Mouse (Mus musculus) lung, postnatal 0 days (tissue): ENCODE results near the gene Pde4d. TPM values are rescaled to one million over a fixed set of nuclear protein-coding genes. Genes with fewer than 3 reads are reported as not detected.

Source experiments
- ATAC-seq: fragments of 200-750 bp; cut with Nextera tagmentation; 2 replicates; pipeline ENCODE4 v1.8.0; 2017; ENCODE audit warnings: moderate library complexity
- DNase-seq: peaks from one replicate; pipeline ENCODE4 v3.0.0-alpha.2; 2016; ENCODE audit warnings: low spot score
- H3K27ac ChIP-seq: fragments of 300-500 bp; sonication (generic); 2 replicates; pipeline ENCODE4 v1.5.1; 2014; ENCODE audit warnings: antibody characterized with exemption, mild to moderate bottlenecking, low read length, mixed read lengths
- H3K27me3 ChIP-seq: fragments of 300-500 bp; sonication (generic); replicated peaks from 2 replicates; pipeline ENCODE4 v1.6.1; 2014; ENCODE audit warnings: low read length, mixed read lengths; ENCODE audit not compliant: insufficient read depth
- H3K36me3 ChIP-seq: fragments of 300-500 bp; sonication (generic); 2 replicates; pipeline ENCODE4 v1.6.1; 2014; ENCODE audit warnings: low read length, mixed read lengths; ENCODE audit not compliant: insufficient read depth
- H3K4me1 ChIP-seq: fragments of 300-500 bp; sonication (generic); 2 replicates; pipeline ENCODE4 v1.6.1; 2014; ENCODE audit warnings: antibody characterized with exemption, low read depth, low read length, mixed read lengths; ENCODE audit not compliant: insufficient read depth
- H3K4me2 ChIP-seq: fragments of 300-500 bp; sonication (generic); replicated peaks from 2 replicates; pipeline ENCODE4 v1.6.1; 2014; ENCODE audit warnings: low read depth, mild to moderate bottlenecking, low read length, moderate library complexity, mixed read lengths
- H3K4me3 ChIP-seq: fragments of 300-500 bp; sonication (generic); 2 replicates; pipeline ENCODE4 v1.5.1; 2014; ENCODE audit warnings: low read depth, low read length
- H3K9ac ChIP-seq: fragments of 300-500 bp; sonication (generic); replicated peaks from 2 replicates; pipeline ENCODE4 v1.6.1; 2014; ENCODE audit warnings: low read depth, mild to moderate bottlenecking
- H3K9me3 ChIP-seq: fragments of 300-500 bp; sonication (generic); 2 replicates; pipeline ENCODE4 v1.6.1; 2016; ENCODE audit warnings: low read length, mixed read lengths
- CTCF ChIP-seq: IDR thresholded peaks from 2 replicates; pipeline ENCODE4 v1.5.1; 2016; ENCODE audit warnings: antibody characterized with exemption, mild to moderate bottlenecking
- EP300 ChIP-seq: IDR thresholded peaks from 2 replicates; pipeline ENCODE4 v1.6.1; 2016; ENCODE audit warnings: antibody characterized with exemption, mild to moderate bottlenecking, control low read depth
- WGBS: fragments of 180-500 bp; shearing (Covaris S2); extraction: QIAGEN DNeasy Blood & Tissue Kit; methylation state at CpG from one replicate; pipeline ENCODE4 v1.1.7; 2014; 5-methylcytosine and 5-hydroxymethylcytosine counted together
- polyA plus RNA-seq: library from polyadenylated mRNA; unstranded; fragments of >200 nt; fragmentation: Nextera tagmentation; extraction: Ambion mirVana; gene quantifications from 2 replicates; pipeline ENCODE4 v1.2.1, GENCODE M21; 2015

The Pde4d gene
- polyA plus RNA-seq, 1 experiment from 2014 or later, result 19.7 TPM

- H3K4me1 ChIP-seq, result no peaks in the 10 kb centered on the region
- H3K9me3 ChIP-seq, result no peaks in the 10 kb centered on the region
- TF ChIP-seq EP300 (peak; percentile 94), CTCF (no peak)
- ATAC-seq, result peak; percentile 95
- H3K27ac ChIP-seq, result no peak overlapping the region
- H3K4me3 ChIP-seq, result no peak overlapping the region
- no peak overlapping the region for H3K9ac ChIP-seq
- WGBS, result 39% methylated on average over 7 of the region's 7 CpGs
- peak; percentile 85 for DNase-seq
- no peak overlapping the region for H3K4me2 ChIP-seq
- H3K27me3 ChIP-seq, result no peaks in the 10 kb centered on the region
- no peaks in the 10 kb centered on the region for H3K36me3 ChIP-seq
Measured at GRCm38 (mm10) chr13:109502796-109503195, 1053.0 kb downstream of the Pde4d start.

- H3K4me2 ChIP-seq, result no peak overlapping the region
- DNase-seq (peak; percentile 11), ATAC-seq (no peak)
- no peak overlapping the region for H3K27ac ChIP-seq
- no peak overlapping the region for H3K4me3 ChIP-seq
- 35% methylated on average over 7 of the region's 7 CpGs for WGBS
- H3K9me3 ChIP-seq, result no peaks in the 10 kb centered on the region
- TF ChIP-seq CTCF (no peak), EP300 (no peak)
- H3K4me1 ChIP-seq, result no peaks in the 10 kb centered on the region
- no peaks in the 10 kb centered on the region for H3K27me3 ChIP-seq
- no peak overlapping the region for H3K9ac ChIP-seq
- H3K36me3 ChIP-seq, result no peaks in the 10 kb centered on the region
Measured at GRCm38 (mm10) chr13:109506754-109507153, 1057.0 kb downstream of the Pde4d start.

GRCm38 (mm10) chr13:109508472-109508871, 1058.7 kb downstream of the Pde4d start:
- H3K4me3 ChIP-seq, result no peak overlapping the region
- no peak overlapping the region for H3K27ac ChIP-seq
- no peak for TF ChIP-seq EP300
- no peaks in the 10 kb centered on the region for H3K9me3 ChIP-seq
- WGBS, result 71% methylated on average over 4 of the region's 4 CpGs
- no peaks in the 10 kb centered on the region for H3K36me3 ChIP-seq
- no peak overlapping the region for H3K4me2 ChIP-seq
- H3K9ac ChIP-seq, result no peak overlapping the region
- ATAC-seq, result no peak
- no peaks in the 10 kb centered on the region for H3K4me1 ChIP-seq
- no peaks in the 10 kb centered on the region for H3K27me3 ChIP-seq
- no peak for DNase-seq

DNA sequence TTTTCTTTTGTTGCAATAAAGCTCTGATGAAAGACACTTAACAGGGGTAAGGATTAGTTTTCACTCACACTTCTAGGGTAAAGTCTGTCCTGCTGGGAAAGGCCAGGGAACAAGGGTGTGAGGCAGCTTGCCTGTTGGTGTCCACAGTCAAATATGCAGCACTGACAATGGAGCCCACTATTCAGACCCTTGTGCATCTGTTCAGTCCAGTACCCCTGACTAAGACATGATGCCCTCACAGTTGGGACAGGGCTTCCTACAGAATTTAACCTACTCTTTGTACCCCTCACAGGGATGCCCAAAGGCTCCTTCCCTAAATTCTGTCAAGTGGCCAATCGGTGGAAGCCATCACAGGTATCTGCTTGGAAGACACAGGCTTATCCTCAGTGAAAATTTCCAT, 1068.4 kb downstream of the Pde4d start:
- DNase-seq, result no peak
- Histone ChIP-seq H3K9ac (no peak overlapping the region), H3K27ac (no peak overlapping the region), H3K36me3 (no peaks in the 10 kb centered on the region), H3K4me1 (no peaks in the 10 kb centered on the region), H3K4me2 (no peak overlapping the region), H3K9me3 (no peaks in the 10 kb centered on the region), H3K27me3 (no peaks in the 10 kb centered on the region), H3K4me3 (no peak overlapping the region)
- no peak for TF ChIP-seq EP300
- no peak for TF ChIP-seq CTCF
- 91% methylated on average over 1 of the region's 1 CpGs for WGBS
- ATAC-seq, result no peak

- Histone ChIP-seq H3K9ac (no peak overlapping the region), H3K27me3 (no peaks in the 10 kb centered on the region), H3K27ac (no peak overlapping the region), H3K36me3 (no peaks in the 10 kb centered on the region), H3K4me1 (no peaks in the 10 kb centered on the region), H3K4me3 (no peak overlapping the region), H3K9me3 (no peaks in the 10 kb centered on the region), H3K4me2 (no peak overlapping the region)
- ATAC-seq (no peak), DNase-seq (peak; percentile 56)
- WGBS, result 27% methylated on average over 3 of the region's 3 CpGs
- TF ChIP-seq EP300 (no peak), CTCF (peak; percentile 80)
Measured at GRCm38 (mm10) chr13:109519485-109519884, 1069.7 kb downstream of the Pde4d start.

- no peaks in the 10 kb centered on the region for H3K27me3 ChIP-seq
- TF ChIP-seq EP300, result no peak
- TF ChIP-seq CTCF, result no peak
- DNase-seq (no peak), ATAC-seq (no peak)
- no peak overlapping the region for H3K4me2 ChIP-seq
- H3K4me1 ChIP-seq, result no peaks in the 10 kb centered on the region
- no peak overlapping the region for H3K9ac ChIP-seq
- 83% methylated on average over 2 of the region's 2 CpGs for WGBS
- no peak overlapping the region for H3K27ac ChIP-seq
- H3K9me3 ChIP-seq, result no peaks in the 10 kb centered on the region
- H3K4me3 ChIP-seq, result no peak overlapping the region
- H3K36me3 ChIP-seq, result no peaks in the 10 kb centered on the region
Measured at GRCm38 (mm10) chr13:109519966-109520646, 1070.4 kb downstream of the Pde4d start.
